Mouse (Mus musculus) CH12.LX (cell line): ENCODE results near the gene Il27. TPM values are rescaled to one million over a fixed set of nuclear protein-coding genes. Genes with fewer than 3 reads are reported as not detected.
A peak's percentile ranks its signal among the peaks of the same experiment; 100 is the strongest.

Experiments
- DNase-seq: peaks from one replicate; pipeline ENCODE4 v3.0.0-alpha.2; 2013; ENCODE audit errors: extremely low read depth
- H3K27ac ChIP-seq: 2 replicates; pipeline ENCODE4 v1.5.1; 2012; ENCODE audit warnings: low read depth, mild to moderate bottlenecking, control low read depth, moderate library complexity; ENCODE audit not compliant: insufficient read depth
- H3K27me3 ChIP-seq: replicated peaks from 2 replicates; pipeline ENCODE3; 2012; ENCODE audit warnings: inconsistent platforms
- H3K36me3 ChIP-seq, 2 experiments: replicated peaks in 1 of 2; 2 replicates each; pipeline versions ENCODE3 to v1.6.1; 2012; ENCODE audit warnings: inconsistent platforms in 1 of 2, low read length in 1 of 2, mild to moderate bottlenecking in 1 of 2, mixed read lengths in 1 of 2, moderate library complexity in 1 of 2; ENCODE audit not compliant: control insufficient read depth in 1 of 2, insufficient read depth in 1 of 2
- H3K4me1 ChIP-seq, 2 experiments: 2 replicates each; pipeline ENCODE4 v1.6.1; 2012; ENCODE audit warnings: inconsistent platforms in 1 of 2, moderate library complexity in 1 of 2; ENCODE audit not compliant: insufficient read depth in 2 of 2, control insufficient read depth in 1 of 2
- H3K4me2 ChIP-seq: 2 replicates; pipeline ENCODE4 v1.6.1; 2012; ENCODE audit warnings: low read depth, mild to moderate bottlenecking, control low read depth; ENCODE audit not compliant: poor library complexity, insufficient read depth, severe bottlenecking
- H3K4me3 ChIP-seq, 3 experiments: fragments of 150-350 bp in 1 of 3; sonication (generic) in 1 of 3; replicated peaks in 1 of 3; 2 replicates each; pipeline versions ENCODE3 to v1.5.1; 2011 to 2012; ENCODE audit warnings: low read depth in 2 of 3, low read length in 2 of 3, mild to moderate bottlenecking in 2 of 3, moderate library complexity in 2 of 3, control low read depth in 1 of 3, improper control_type of control experiment in 1 of 3, inconsistent platforms in 1 of 3, mixed read lengths in 1 of 3; ENCODE audit not compliant: poor library complexity in 1 of 3
- H3K79me2 ChIP-seq: replicated peaks from 2 replicates; pipeline ENCODE4 v1.6.1; 2012; ENCODE audit warnings: mild to moderate bottlenecking, moderate library complexity; ENCODE audit not compliant: control insufficient read depth, poor library complexity, insufficient read depth, severe bottlenecking; ENCODE audit errors: extremely low read depth
- H3K9ac ChIP-seq: 2 replicates; pipeline ENCODE4 v1.6.1; 2012; ENCODE audit warnings: low read depth, mild to moderate bottlenecking, control low read depth, moderate library complexity; ENCODE audit not compliant: insufficient read depth
- H3K9me3 ChIP-seq: replicated peaks from 2 replicates; pipeline ENCODE3; 2012; ENCODE audit warnings: low read length, inconsistent platforms, mixed read lengths
- BHLHE40 ChIP-seq: IDR thresholded peaks from 2 replicates; pipeline ENCODE4 v1.6.1; 2011; ENCODE audit warnings: mild to moderate bottlenecking, low read depth, low read length, improper control_type of control experiment
- CHD1 ChIP-seq: IDR thresholded peaks from 2 replicates; pipeline ENCODE4 v1.6.1; 2012; ENCODE audit warnings: low read depth, low read length, improper control_type of control experiment, inconsistent platforms
- CHD2 ChIP-seq: IDR thresholded peaks from 2 replicates; pipeline ENCODE4 v1.6.1; 2011; ENCODE audit warnings: low read length, improper control_type of control experiment
- CTCF ChIP-seq, 2 experiments: IDR thresholded peaks in 1 of 2; conservative IDR thresholded peaks in 1 of 2; 2 replicates each; pipeline ENCODE4 v1.5.1; 2011 to 2012; ENCODE audit warnings: low read depth in 2 of 2, low read length in 2 of 2, improper control_type of control experiment in 1 of 2, inconsistent platforms in 1 of 2, mild to moderate bottlenecking in 1 of 2, moderate library complexity in 1 of 2
- E2F4 ChIP-seq: IDR thresholded peaks from 2 replicates; pipeline ENCODE4 v1.6.1; 2011; ENCODE audit warnings: low read depth, low read length, improper control_type of control experiment; ENCODE audit not compliant: insufficient replicate concordance
- ELF1 ChIP-seq: IDR thresholded peaks from 2 replicates; pipeline ENCODE4 v1.6.1; 2014; ENCODE audit warnings: low read depth, mild to moderate bottlenecking, inconsistent platforms, low read length, improper control_type of control experiment
- EP300 ChIP-seq: IDR thresholded peaks from 2 replicates; pipeline ENCODE4 v1.6.1; 2011; ENCODE audit warnings: low read length, improper control_type of control experiment
- GABPA ChIP-seq: IDR thresholded peaks from 2 replicates; pipeline ENCODE4 v1.6.1; 2012; ENCODE audit warnings: low read depth, low read length, improper control_type of control experiment, inconsistent platforms; ENCODE audit not compliant: insufficient replicate concordance
- HCFC1 ChIP-seq: IDR thresholded peaks from 2 replicates; pipeline ENCODE4 v1.6.1; 2012; ENCODE audit warnings: low read depth, mild to moderate bottlenecking, inconsistent platforms, low read length, improper control_type of control experiment
- JUN ChIP-seq: IDR thresholded peaks from 2 replicates; pipeline ENCODE4 v1.6.1; 2011; ENCODE audit warnings: low read depth, mild to moderate bottlenecking, low read length, improper control_type of control experiment, moderate library complexity; ENCODE audit not compliant: insufficient read depth
- JUND ChIP-seq: conservative IDR thresholded peaks from 2 replicates; pipeline ENCODE4 v1.6.1; 2011; ENCODE audit warnings: low read depth, low read length, improper control_type of control experiment
- KAT2A ChIP-seq: IDR thresholded peaks from 2 replicates; pipeline ENCODE4 v1.6.1; 2012; ENCODE audit warnings: low read length, improper control_type of control experiment, inconsistent platforms; ENCODE audit not compliant: insufficient replicate concordance
- MAFK ChIP-seq: IDR thresholded peaks from 2 replicates; pipeline ENCODE4 v1.6.1; 2011; ENCODE audit warnings: low read length, improper control_type of control experiment; ENCODE audit not compliant: insufficient replicate concordance
- MAX ChIP-seq: IDR thresholded peaks from 2 replicates; pipeline ENCODE4 v1.6.1; 2011; ENCODE audit warnings: low read length, improper control_type of control experiment
- MAZ ChIP-seq: IDR thresholded peaks from 2 replicates; pipeline ENCODE4 v1.6.1; 2012; ENCODE audit warnings: low read depth, mild to moderate bottlenecking, inconsistent platforms, low read length, improper control_type of control experiment, moderate library complexity
- MXI1 ChIP-seq: IDR thresholded peaks from 2 replicates; pipeline ENCODE4 v1.6.1; 2011; ENCODE audit warnings: mild to moderate bottlenecking, low read depth, low read length, improper control_type of control experiment
- MYC ChIP-seq: IDR thresholded peaks from 2 replicates; pipeline ENCODE4 v1.6.1; 2011; ENCODE audit warnings: low read depth, mild to moderate bottlenecking, improper control_type of control experiment, low read length
- POLR2A ChIP-seq: IDR thresholded peaks from 2 replicates; pipeline ENCODE4 v1.6.1; 2011; ENCODE audit warnings: low read depth, mild to moderate bottlenecking, improper control_type of control experiment, low read length
- RAD21 ChIP-seq: IDR thresholded peaks from 2 replicates; pipeline ENCODE4 v1.6.1; 2011; ENCODE audit warnings: low read depth, mild to moderate bottlenecking, low read length, improper control_type of control experiment, moderate library complexity
- RCOR1 ChIP-seq: conservative IDR thresholded peaks from 2 replicates; pipeline ENCODE4 v1.6.1; 2012; ENCODE audit warnings: low read depth, mild to moderate bottlenecking, inconsistent platforms, low read length, improper control_type of control experiment
- SIN3A ChIP-seq: IDR thresholded peaks from 2 replicates; pipeline ENCODE4 v1.6.1; 2012; ENCODE audit warnings: low read length, improper control_type of control experiment, inconsistent platforms
- TBP ChIP-seq: conservative IDR thresholded peaks from 2 replicates; pipeline ENCODE4 v1.6.1; 2011; ENCODE audit warnings: low read depth, low read length, improper control_type of control experiment
- TCF12 ChIP-seq: IDR thresholded peaks from 2 replicates; pipeline ENCODE4 v1.6.1; 2014; ENCODE audit warnings: low read depth, mild to moderate bottlenecking, inconsistent platforms, low read length, improper control_type of control experiment
- UBTF ChIP-seq: IDR thresholded peaks from 2 replicates; pipeline ENCODE4 v1.6.1; 2012; ENCODE audit warnings: low read depth, mild to moderate bottlenecking, inconsistent platforms, low read length, improper control_type of control experiment, moderate library complexity
- USF1 ChIP-seq: IDR thresholded peaks from 2 replicates; pipeline ENCODE4 v1.6.1; 2014; ENCODE audit warnings: low read depth, mild to moderate bottlenecking, inconsistent platforms, low read length, improper control_type of control experiment
- ZMIZ1 ChIP-seq: IDR thresholded peaks from 2 replicates; pipeline ENCODE4 v1.6.1; 2012; ENCODE audit warnings: low read depth, mild to moderate bottlenecking, inconsistent platforms, low read length, improper control_type of control experiment
- ZNF384 ChIP-seq: IDR thresholded peaks from 2 replicates; pipeline ENCODE4 v1.6.1; 2012; ENCODE audit warnings: low read depth, low read length, improper control_type of control experiment, inconsistent platforms
- dilution Hi-C: fragments of 300-500 bp; cut with MboI; formaldehyde crosslinking; loops from 2 replicates; pipeline ENCODE4 v1.14.3; 2020; ENCODE audit warnings: low sequenced_read_pairs; ENCODE audit not compliant: extremely low pct_unique_long_range_greater_than_20kb, extremely low pct_ligation_motif_present
- in situ Hi-C: fragments of 300-500 bp; cut with MboI; formaldehyde crosslinking; loops from 3 replicates; pipeline ENCODE4 v1.14.3; 2019; ENCODE audit warnings: low sequenced_read_pairs, low pct_ligation_motif_present, low pct_unique_long_range_greater_than_20kb, mixed read lengths
- polyA plus RNA-seq: library from polyadenylated mRNA; unstranded; fragments of >175 nt; gene quantifications from 2 replicates; pipeline ENCODE4 v1.2.1, GENCODE M21; 2012; ENCODE audit warnings: low read depth; ENCODE audit not compliant: insufficient read length
- total RNA-seq, 2 experiments: library from RNA; depleted of rRNA; stranded (reverse); fragments of 300-350 nt in 1 of 2; fragments of >200 nt in 1 of 2; gene quantifications; 2 replicates each; pipeline ENCODE4 v1.2.3; 2012 to 2014

The Il27 gene
- total and polyA plus RNA-seq, 3 experiments, result 0.31 TPM; not detected in 2

DNA sequence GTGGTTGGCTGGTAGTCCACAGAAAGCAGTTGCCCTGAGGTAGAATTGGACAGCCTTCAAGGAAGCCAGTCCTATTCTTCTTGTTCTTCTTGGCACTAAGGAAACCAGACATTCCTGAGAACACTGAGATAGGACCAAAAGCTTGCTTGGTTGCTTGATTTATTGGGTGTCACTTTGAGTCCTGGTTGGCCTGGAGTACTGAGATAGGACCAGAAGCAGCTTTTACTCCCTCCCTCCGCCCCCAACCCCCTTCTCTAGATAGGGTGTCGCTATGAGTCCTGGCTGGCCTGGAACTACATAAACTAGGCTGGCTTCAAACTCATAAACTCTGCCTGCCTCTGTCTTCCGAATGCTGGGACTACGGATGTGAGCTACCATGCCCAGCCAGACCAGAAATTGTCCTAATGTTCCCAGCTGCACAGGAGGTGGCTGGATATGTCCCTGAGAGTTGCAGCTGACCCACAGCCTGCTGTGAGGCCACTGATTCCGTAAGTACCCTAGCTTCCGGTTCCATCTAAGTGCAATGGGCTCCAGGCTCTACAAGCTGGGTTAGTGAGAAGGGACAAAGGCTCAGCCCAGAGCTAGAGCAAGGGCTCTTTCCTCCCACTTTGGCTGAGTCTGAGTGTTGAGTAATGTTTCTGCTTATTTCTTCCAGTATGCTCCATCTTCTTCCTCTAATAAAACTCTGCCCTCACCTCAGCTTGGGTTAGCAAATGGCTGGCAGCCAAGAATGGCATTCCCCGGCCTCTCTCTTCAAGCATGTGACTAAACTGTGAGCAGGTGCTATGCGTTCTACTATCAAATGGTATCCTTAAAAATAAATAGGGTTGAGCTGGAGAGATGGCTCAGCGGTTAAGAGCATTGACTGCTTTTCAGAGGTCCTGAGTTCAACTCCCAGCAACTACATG, 27.0 kb upstream of the Il27 start:
- Histone ChIP-seq H3K79me2 (no peaks in the 10 kb centered on the region), H3K9ac (no peak overlapping the region), H3K9me3 (no peaks in the 10 kb centered on the region), H3K4me2 (no peak overlapping the region), H3K4me1 (peaks cover 15 to 44% of the 10 kb centered on the region in 2 experiments), H3K36me3 (peaks cover 0 to 20% of the 10 kb centered on the region in 2 experiments), H3K27me3 (no peaks in the 10 kb centered on the region), H3K27ac (no peak overlapping the region), H3K4me3 (no peak overlapping the region)
- dilution Hi-C loops (no loop called here), in situ Hi-C loops (loop anchor here (5.0 kb wide), 1 partner anchor 39 kb away; the partner anchor contains the start of gene Apobr)
- TF ChIP-seq MYC (no peak), RAD21 (no peak), RCOR1 (no peak), ELF1 (no peak), GABPA (no peak), CHD1 (no peak), HCFC1 (no peak), BHLHE40 (no peak), JUN (no peak), TBP (no peak)
- no peak for DNase-seq

- H3K36me3 ChIP-seq, result peaks cover 0 to 20% of the 10 kb centered on the region in 2 experiments
- H3K4me2 ChIP-seq, result peak overlapping the region; percentile 40; the same call in 1 of the 2 replicates
- in situ Hi-C loops (loop anchor here (5.0 kb wide), 1 partner anchor 37 kb away; the partner anchor contains the start of gene Apobr), dilution Hi-C loops (no loop called here)
- no peak overlapping the region for H3K27ac ChIP-seq
- no peaks in the 10 kb centered on the region for H3K9me3 ChIP-seq
- H3K4me1 ChIP-seq, result peaks cover 4 to 28% of the 10 kb centered on the region in 2 experiments
- no peak overlapping the region for H3K9ac ChIP-seq
- H3K27me3 ChIP-seq, result no peaks in the 10 kb centered on the region
- DNase-seq, result peak; percentile 85
- H3K4me3 ChIP-seq, result no peak overlapping the region
- no peaks in the 10 kb centered on the region for H3K79me2 ChIP-seq
- TF ChIP-seq CHD2, result peak; percentile 80
- peak; percentile 41 for TF ChIP-seq HCFC1
- TF ChIP-seq MAX, result peak; percentile 93
- peak; percentile 87 for TF ChIP-seq EP300
- 0 out of 2 replicates have a peak, but pooled peaks have one; percentile 66 for TF ChIP-seq MAZ
- peak; percentile 72 for TF ChIP-seq TCF12
- no peak for TF ChIP-seq GABPA
- TF ChIP-seq MAFK, result peak; percentile 78
- TF ChIP-seq MYC, result peak; percentile 91
- TF ChIP-seq JUN, result peak; percentile 78
- peak; percentile 53; the same call in 1 of the 2 replicates for TF ChIP-seq SIN3A
- TF ChIP-seq BHLHE40, result peak; percentile 100
- TF ChIP-seq KAT2A, result 0 out of 2 replicates have a peak, but pooled peaks have one; percentile 60
- no peak for TF ChIP-seq UBTF
- TF ChIP-seq USF1, result peak; percentile 7; the same call in 1 of the 2 replicates
- TF ChIP-seq MXI1, result peak; percentile 78; the same call in 1 of the 2 replicates
- TF ChIP-seq ZNF384, result no peak
- no peak for TF ChIP-seq CTCF (conservative IDR thresholded peaks at IDR 0.05 in 1 of 2, IDR thresholded peaks at IDR 0.05 in 1 of 2; ENCODE audit: low read depth in 2 of 2, low read length in 2 of 2)
- TF ChIP-seq JUND, result peak; percentile 90
- TF ChIP-seq POLR2A, result no peak
- no peak for TF ChIP-seq ELF1
- no peak for TF ChIP-seq ZMIZ1
- TF ChIP-seq CHD1, result no peak
- no peak for TF ChIP-seq E2F4
Observed at GRCm38 (mm10) chr7:126619559-126620275, 25.0 kb upstream of the Il27 start.
